Mouse (Mus musculus): ENCODE results near the gene Map2k1.

The Map2k1 gene

DNA sequence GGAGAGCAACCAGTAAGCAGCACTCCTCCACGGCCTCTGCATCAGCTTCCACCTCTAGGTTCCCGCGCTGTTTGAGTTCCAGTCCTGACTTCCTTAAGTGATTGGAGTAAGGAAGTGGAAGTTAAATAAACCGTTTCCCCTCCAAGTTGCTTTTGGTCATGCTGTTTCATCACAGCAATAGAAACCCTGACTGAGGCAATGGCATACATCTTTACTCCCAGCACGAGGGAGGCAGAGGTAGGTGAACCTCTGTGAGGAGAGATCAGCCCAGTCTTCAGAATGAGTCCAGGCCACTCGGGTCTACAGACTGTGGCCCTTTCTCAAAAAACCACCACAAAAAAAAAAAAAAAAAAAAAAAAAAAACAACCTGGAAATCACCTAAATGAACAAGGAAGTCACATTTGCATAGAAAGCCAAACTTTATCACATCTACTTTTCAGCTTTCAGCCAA lies 11.0 kb downstream of the Map2k1 start:
- DNase-seq: no peak

DNA sequence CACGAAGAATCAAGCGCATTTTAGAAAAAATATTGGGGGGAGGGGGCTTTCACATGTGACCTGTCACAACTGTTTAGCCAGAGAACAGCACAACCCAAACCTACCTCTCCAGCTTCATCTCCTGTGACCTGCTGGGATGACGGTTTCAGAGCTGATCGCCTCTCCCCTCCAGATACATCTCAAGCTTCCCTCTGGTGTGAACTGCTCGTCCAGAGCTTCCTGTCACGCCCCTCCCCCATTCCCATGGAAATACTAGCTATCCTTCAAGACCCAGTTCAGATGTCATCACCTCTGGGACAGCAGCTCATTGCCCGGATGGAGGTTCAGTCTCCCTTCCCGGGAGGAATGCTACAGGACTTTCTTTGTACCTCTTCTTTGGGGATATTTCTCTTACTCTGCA lies 12.8 kb downstream of the Map2k1 start:
- no peak for DNase-seq

- DNase-seq: no peak
Measured at GRCm38 (mm10) chr9:64240116-64240515, 13.3 kb downstream of the Map2k1 start.

- DNase-seq: no peak
Measured at GRCm38 (mm10) chr9:64236056-64236455, 17.4 kb downstream of the Map2k1 start.

DNA sequence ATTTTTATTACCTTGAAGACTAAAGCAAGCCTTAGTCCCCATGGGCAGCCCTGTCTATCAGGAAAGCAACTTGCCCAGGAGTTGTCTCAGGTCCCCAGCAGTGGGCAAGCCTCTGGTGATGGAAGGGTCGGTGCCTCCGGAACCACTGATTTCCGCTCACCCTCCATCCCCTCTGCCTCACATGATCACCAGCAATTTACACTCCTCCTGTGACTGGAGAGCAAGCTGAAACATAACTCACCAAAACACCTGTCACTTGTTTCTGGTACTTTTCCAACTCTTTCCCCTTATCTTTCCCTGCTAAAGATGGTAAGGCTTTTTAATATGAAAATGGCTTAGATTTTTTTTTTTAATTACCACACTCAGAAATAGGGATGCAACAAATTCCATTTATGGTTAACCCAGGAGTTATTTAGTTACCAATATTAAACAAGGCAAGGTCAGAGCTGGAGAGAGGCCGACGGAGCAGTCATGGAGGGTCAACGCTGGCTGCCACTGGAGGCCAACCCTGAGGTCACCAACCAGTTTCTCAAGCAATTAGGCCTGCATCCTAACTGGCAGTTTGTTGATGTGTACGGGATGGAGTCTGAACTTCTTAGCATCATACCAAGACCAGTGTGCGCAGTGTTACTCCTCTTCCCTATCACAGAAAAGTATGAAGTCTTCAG lies 18.5 kb downstream of the Map2k1 start, which contains the start of gene Uchl4:
TSS of gene Uchl4 (plus strand) at position 434 of the 668 bp plus-strand sequence.
- DNase-seq: peak; percentile 71

- peak; percentile 9 for DNase-seq
Measured at GRCm38 (mm10) chr9:64233656-64234055, 19.8 kb downstream of the Map2k1 start.

- peak; percentile 22 for DNase-seq
Measured at GRCm38 (mm10) chr9:64232257-64232957, 21.0 kb downstream of the Map2k1 start.

DNA sequence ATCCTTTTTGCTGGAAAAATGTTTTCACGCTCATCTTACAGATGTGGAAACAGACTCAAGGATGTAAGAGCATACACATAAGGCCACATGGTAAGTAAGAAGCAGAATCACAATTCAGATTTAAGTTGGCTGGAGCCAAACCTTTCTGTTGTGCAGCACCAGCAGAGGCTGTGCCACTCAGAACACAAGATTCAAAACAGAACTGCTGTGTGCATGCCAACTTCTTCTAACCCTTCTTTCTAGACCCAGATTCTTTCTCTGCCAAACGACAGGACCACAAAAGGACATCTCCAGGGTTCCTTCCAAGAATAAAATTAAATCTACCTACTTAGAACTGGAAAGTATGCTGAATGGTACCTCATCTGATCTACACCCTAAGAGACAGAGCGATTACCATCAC lies 21.8 kb downstream of the Map2k1 start:
- no peak for DNase-seq

- peak; percentile 46 for DNase-seq
Measured at GRCm38 (mm10) chr9:64231171-64231570, 22.3 kb downstream of the Map2k1 start.

- no peak for DNase-seq
Measured at GRCm38 (mm10) chr9:64228972-64229371, 24.5 kb downstream of the Map2k1 start.

DNA sequence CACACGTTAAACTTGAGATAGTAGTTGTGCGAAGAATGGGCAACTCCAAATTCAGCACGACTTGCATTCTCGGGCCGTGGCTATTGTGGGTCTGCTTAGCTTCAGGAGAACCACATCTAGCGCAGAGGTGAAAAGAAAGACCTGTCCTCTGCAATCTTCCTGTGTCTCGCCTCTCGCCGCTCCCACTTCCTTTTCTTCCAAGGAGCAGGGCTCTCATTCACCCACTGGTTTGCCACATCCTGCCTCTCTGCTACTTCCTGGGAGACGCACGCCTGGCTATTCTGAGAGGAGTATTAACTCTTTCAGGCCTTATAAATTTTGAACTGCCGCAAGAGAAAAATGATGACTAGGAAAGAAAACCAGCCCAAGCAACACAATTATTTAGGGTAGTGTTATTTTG lies 25.7 kb downstream of the Map2k1 start:
- DNase-seq: no peak

GRCm38 (mm10) chr9:64225805-64226204 lies 27.6 kb downstream of the Map2k1 start:
- DNase-seq: no peak

GRCm38 (mm10) chr9:64222098-64222497 lies 31.3 kb downstream of the Map2k1 start:
- DNase-seq: no peak

GRCm38 (mm10) chr9:64221480-64221879 lies 32.0 kb downstream of the Map2k1 start:
- DNase-seq: no peak

- DNase-seq: no peak
Measured at GRCm38 (mm10) chr9:64220603-64221002, 32.8 kb downstream of the Map2k1 start.

DNA sequence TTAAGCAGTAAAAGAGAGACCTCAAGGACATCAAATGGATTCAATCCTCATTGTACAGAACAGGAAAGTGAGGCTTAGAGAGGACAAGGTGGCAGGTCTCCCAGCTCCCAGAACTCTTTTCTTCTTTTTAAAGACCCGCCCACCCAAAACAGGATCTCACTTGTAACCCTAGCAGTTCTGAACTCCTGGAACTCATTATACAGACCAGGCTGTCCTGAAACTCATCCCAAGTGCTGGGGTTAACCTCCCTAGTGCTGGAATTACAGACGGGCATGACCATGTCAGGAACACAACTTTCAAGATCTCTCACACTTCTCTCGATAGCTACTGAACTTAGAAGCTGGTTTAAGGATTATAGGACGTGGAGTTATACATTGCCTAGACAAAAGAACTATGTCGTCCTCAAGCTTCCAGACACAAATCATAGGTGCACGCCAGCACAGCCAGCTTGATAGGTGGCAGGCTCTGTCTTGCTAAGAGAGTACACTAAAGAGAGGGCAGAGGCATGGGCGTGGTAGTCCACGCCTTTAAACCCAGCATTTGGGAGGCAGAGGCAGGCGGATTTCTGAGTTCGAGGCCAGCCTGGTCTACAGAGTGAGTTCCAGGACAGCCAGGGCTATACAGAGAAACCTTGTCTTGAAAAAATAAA lies 33.5 kb downstream of the Map2k1 start:
- DNase-seq: no peak

GRCm38 (mm10) chr9:64219305-64219704 lies 34.1 kb downstream of the Map2k1 start:
- no peak for DNase-seq

DNA sequence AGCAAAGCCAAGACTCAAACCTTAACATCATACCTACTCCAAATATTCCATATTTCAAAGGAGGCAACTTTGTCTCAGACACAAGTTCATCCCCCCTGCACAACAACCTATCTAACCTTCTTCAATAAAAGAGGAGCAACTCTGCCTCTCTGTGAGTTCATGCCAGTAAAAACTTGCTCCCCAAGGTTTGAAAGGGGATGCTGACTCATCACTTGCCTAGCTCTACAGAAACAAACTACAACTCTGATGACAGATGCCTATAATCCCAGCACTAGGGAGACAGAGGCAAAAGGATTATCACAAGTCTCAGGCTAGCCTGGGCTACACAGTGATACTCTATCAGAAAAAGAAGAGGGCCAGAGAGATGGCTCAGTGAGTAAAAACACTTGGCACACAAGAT lies 35.5 kb downstream of the Map2k1 start:
- no peak for DNase-seq

GRCm38 (mm10) chr9:64216641-64217040 lies 36.8 kb downstream of the Map2k1 start:
- DNase-seq: no peak

DNA sequence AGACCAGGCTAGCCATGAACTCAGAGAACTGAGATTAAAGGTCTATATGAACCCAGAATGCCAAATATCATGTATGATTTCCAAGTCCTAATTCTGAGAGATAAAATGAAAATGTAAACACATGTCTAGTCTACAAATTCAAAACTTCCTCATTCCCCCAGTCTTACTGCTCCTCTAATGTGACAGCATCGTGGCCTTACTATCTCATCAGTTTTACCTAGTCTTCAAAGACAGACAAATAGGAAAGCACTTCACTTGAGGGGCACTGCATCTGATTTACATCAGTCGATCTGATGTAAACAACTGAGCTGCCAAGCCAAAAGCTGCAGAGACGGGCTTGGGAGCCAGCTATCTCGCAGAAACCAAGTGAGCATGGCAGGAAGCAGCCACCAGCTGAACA lies 37.3 kb downstream of the Map2k1 start:
- DNase-seq: no peak

DNA sequence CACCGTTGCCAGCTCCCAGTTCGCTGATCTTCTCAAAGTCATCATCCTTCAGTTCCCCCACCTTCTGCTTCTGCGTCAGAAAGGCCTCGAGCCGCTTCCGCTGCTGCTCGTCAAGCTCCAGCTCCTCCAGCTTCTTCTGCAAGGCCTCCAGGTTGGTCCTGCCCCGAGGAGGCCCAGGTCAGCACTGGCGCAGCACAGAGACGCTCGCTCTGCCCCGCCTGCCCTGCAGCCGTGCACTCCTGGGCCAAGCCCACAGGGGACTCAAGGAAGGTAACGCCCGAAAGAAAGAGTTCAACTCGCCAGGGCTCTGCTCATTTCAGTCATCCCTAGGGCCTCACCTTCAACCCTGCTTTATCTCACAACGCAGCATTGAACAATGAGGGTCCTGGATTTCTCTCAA lies 39.0 kb downstream of the Map2k1 start:
- DNase-seq: no peak

GRCm38 (mm10) chr9:64207509-64208084 lies 45.8 kb downstream of the Map2k1 start:
- DNase-seq: peak; percentile 23

GRCm38 (mm10) chr9:64202866-64203265 lies 50.6 kb downstream of the Map2k1 start:
- no peak for DNase-seq

GRCm38 (mm10) chr9:64202331-64202730 lies 51.1 kb downstream of the Map2k1 start:
- no peak for DNase-seq
